Mouse (Mus musculus) embryonic facial prominence, embryonic 11.5 days (tissue): ENCODE results near the gene Itgb1bp1. TPM values are rescaled to one million over a fixed set of nuclear protein-coding genes. Genes with fewer than 3 reads are reported as not detected.

Source experiments
- ATAC-seq: fragments of 200-750 bp; cut with Nextera tagmentation; replicated peaks from 2 replicates; pipeline ENCODE4 v1.8.0; 2017; ENCODE audit warnings: low read depth; ENCODE audit not compliant: insufficient number of reproducible peaks, low FRiP score, low TSS enrichment
- DNase-seq: peaks from one replicate; pipeline ENCODE4 v3.0.0-alpha.2; 2015; ENCODE audit warnings: low spot score
- H3K27ac ChIP-seq: fragments of 300-500 bp; sonication (generic); replicated peaks from 2 replicates; pipeline ENCODE4 v1.5.1; 2014; ENCODE audit warnings: mild to moderate bottlenecking, low read depth, low read length, control low read depth
- H3K27me3 ChIP-seq: fragments of 300-500 bp; sonication (generic); 2 replicates; pipeline ENCODE4 v1.6.1; 2014; ENCODE audit warnings: mild to moderate bottlenecking, low read length, moderate library complexity, mixed read lengths; ENCODE audit not compliant: control insufficient read depth, insufficient read depth
- H3K36me3 ChIP-seq: fragments of 300-500 bp; sonication (generic); replicated peaks from 2 replicates; pipeline ENCODE4 v1.6.1; 2014; ENCODE audit warnings: low read depth, mild to moderate bottlenecking, low read length, moderate library complexity, mixed read lengths; ENCODE audit not compliant: control insufficient read depth, insufficient read depth
- H3K4me1 ChIP-seq: fragments of 300-500 bp; sonication (generic); 2 replicates; pipeline ENCODE4 v1.6.1; 2014; ENCODE audit warnings: low read length, mixed read lengths; ENCODE audit not compliant: control insufficient read depth, insufficient read depth
- H3K4me2 ChIP-seq: fragments of 300-500 bp; sonication (generic); 2 replicates; pipeline ENCODE4 v1.6.1; 2014; ENCODE audit warnings: low read depth, mild to moderate bottlenecking, control low read depth, low read length, moderate library complexity
- H3K4me3 ChIP-seq: fragments of 300-500 bp; sonication (generic); 2 replicates; pipeline ENCODE4 v1.5.1; 2014; ENCODE audit warnings: low read depth, low read length, control low read depth
- H3K9ac ChIP-seq: fragments of 300-500 bp; sonication (generic); replicated peaks from 2 replicates; pipeline ENCODE4 v1.6.1; 2014; ENCODE audit warnings: mild to moderate bottlenecking, control low read depth, low read length
- H3K9me3 ChIP-seq: fragments of 300-500 bp; sonication (generic); replicated peaks from 2 replicates; pipeline ENCODE4 v1.6.1; 2016; ENCODE audit warnings: mild to moderate bottlenecking, low read length, inconsistent platforms, mixed read lengths; ENCODE audit not compliant: control insufficient read depth
- WGBS: fragments of 180-500 bp; shearing (Covaris S2); extraction: QIAGEN DNeasy Blood & Tissue Kit; methylation state at CpG from one replicate; pipeline ENCODE4 v1.1.7; 2014; 5-methylcytosine and 5-hydroxymethylcytosine counted together
- polyA plus RNA-seq: library from polyadenylated mRNA; unstranded; fragments of >200 nt; fragmentation: Nextera tagmentation; extraction: Ambion mirVana; gene quantifications from 2 replicates; pipeline ENCODE4 v1.2.1, GENCODE M21; 2014

Itgb1bp1 gene
- polyA plus RNA-seq, 1 experiment from 2014 or later = 49.5 TPM

GRCm38 (mm10) chr12:21201485-21202269, 84.4 kb downstream of the Itgb1bp1 start:
- Histone ChIP-seq H3K9ac (no peak overlapping the region), H3K9me3 (no peaks in the 10 kb centered on the region), H3K4me3 (no peak overlapping the region), H3K27me3 (no peaks in the 10 kb centered on the region), H3K4me2 (no peak overlapping the region), H3K4me1 (no peaks in the 10 kb centered on the region), H3K27ac (no peak overlapping the region), H3K36me3 (no peaks in the 10 kb centered on the region; the same call in none of the 2 replicates)
- DNase-seq (no peak), ATAC-seq (no peak)
- WGBS = 75% methylated on average over 10 of the region's 10 CpGs

- DNase-seq (no peak), ATAC-seq (no peak)
- Histone ChIP-seq H3K4me1 (no peaks in the 10 kb centered on the region), H3K4me2 (no peak overlapping the region), H3K36me3 (no peaks in the 10 kb centered on the region; the same call in 1 of the 2 replicates), H3K4me3 (no peak overlapping the region), H3K9me3 (no peaks in the 10 kb centered on the region), H3K27me3 (no peaks in the 10 kb centered on the region), H3K9ac (no peak overlapping the region), H3K27ac (no peak overlapping the region)
- WGBS = 93% methylated on average over 8 of the region's 8 CpGs
Observed at GRCm38 (mm10) chr12:21200613-21201012, 85.5 kb downstream of the Itgb1bp1 start.

DNA sequence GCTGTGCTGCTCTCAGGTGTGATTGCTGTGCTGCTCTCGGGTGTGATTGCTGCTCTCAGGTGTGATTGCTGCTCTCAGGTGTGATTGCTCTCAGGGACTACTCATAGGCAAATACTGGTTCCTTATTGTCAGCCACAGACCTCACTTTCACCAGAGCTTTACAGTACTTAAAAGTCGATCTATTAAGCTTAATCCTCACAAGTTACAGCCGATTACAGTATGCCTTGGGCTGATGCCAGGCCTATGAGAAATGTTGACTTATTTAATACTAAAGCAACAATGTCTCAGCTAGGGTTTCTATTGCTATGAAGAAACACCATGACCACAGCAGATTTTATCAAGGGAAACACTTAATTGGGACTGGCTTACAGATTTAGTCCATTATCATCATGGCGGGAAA, 89.7 kb downstream of the Itgb1bp1 start:
- Histone ChIP-seq H3K4me2 (no peak overlapping the region), H3K27me3 (no peaks in the 10 kb centered on the region), H3K4me3 (no peak overlapping the region), H3K9ac (no peak overlapping the region), H3K4me1 (no peaks in the 10 kb centered on the region), H3K27ac (no peak overlapping the region), H3K36me3 (no peaks in the 10 kb centered on the region), H3K9me3 (no peaks in the 10 kb centered on the region)
- DNase-seq (no peak), ATAC-seq (no peak)
- 92% methylated on average over 4 of the region's 4 CpGs for WGBS

- H3K9me3 ChIP-seq = no peaks in the 10 kb centered on the region
- H3K4me2 ChIP-seq = no peak overlapping the region
- no peak overlapping the region for H3K4me3 ChIP-seq
- no peaks in the 10 kb centered on the region for H3K4me1 ChIP-seq
- no peaks in the 10 kb centered on the region for H3K27me3 ChIP-seq
- DNase-seq = no peak
- H3K9ac ChIP-seq = no peak overlapping the region
- WGBS = 98% methylated on average over 2 of the region's 3 CpGs
- ATAC-seq = no peak
- no peak overlapping the region for H3K27ac ChIP-seq
- no peaks in the 10 kb centered on the region for H3K36me3 ChIP-seq
Observed at GRCm38 (mm10) chr12:21195497-21195896, 90.6 kb downstream of the Itgb1bp1 start.

GRCm38 (mm10) chr12:21191546-21191945, 94.5 kb downstream of the Itgb1bp1 start:
- Histone ChIP-seq H3K9ac (no peak overlapping the region), H3K4me3 (no peak overlapping the region), H3K4me2 (no peak overlapping the region), H3K27me3 (no peaks in the 10 kb centered on the region), H3K4me1 (no peaks in the 10 kb centered on the region), H3K27ac (no peak overlapping the region), H3K36me3 (no peaks in the 10 kb centered on the region), H3K9me3 (no peaks in the 10 kb centered on the region)
- no peak for ATAC-seq
- DNase-seq = no peak
- 86% methylated on average over 2 of the region's 2 CpGs for WGBS

Other genes with a start within 250 kb of the Itgb1bp1 start
- gene Cpsf3, start 893 bp downstream of the Itgb1bp1 start, polyA plus RNA-seq = 145 and 148 TPM in 2 replicates
- 54.3 and 60.8 TPM in 2 replicates for gene Iah1, start 30.1 kb upstream of the Itgb1bp1 start, polyA plus RNA-seq
- gene Adam17, start 87.3 kb upstream of the Itgb1bp1 start, polyA plus RNA-seq = 43.6 and 46.1 TPM in 2 replicates
- 1,206 and 1,248 TPM in 2 replicates for gene Ywhaq, start 131.4 kb upstream of the Itgb1bp1 start, polyA plus RNA-seq